Comparison of ENCODE assay signal across 20 mouse cellular contexts in genomic region chr14:22643494-22643893, GRCm38 (mm10).
"Had no signal": no experiment of that assay in that cellular context is flagged by ENCODE, and none has a peak within 500 bp of the region (broad histone marks: within the 10 kb centered on the region; RNA-seq: fewer than 3 reads in every experiment).

No protein-coding gene starts in this region.

- H3K4me2 ChIP-seq: liver, embryonic 15.5 days; lung, embryonic 14.5 days; midbrain, embryonic 11.5 days; midbrain, embryonic 13.5 days; midbrain, embryonic 15.5 days; neural tube, embryonic 13.5 days; neural tube, embryonic 15.5 days had no signal

- H3K9ac ChIP-seq: liver, embryonic 15.5 days; liver, postnatal 0 days; lung, embryonic 14.5 days; midbrain, embryonic 13.5 days; midbrain, embryonic 15.5 days; neural tube, embryonic 13.5 days; neural tube, embryonic 15.5 days had no signal

- H3K27me3 ChIP-seq: liver, embryonic 15.5 days; megakaryocyte, embryonic 14.5 days; midbrain, embryonic 13.5 days; midbrain, embryonic 15.5 days; neural tube, embryonic 13.5 days; neural tube, embryonic 15.5 days had no signal

- H3K36me3 ChIP-seq: liver, embryonic 15.5 days; midbrain, embryonic 13.5 days; midbrain, embryonic 15.5 days; neural tube, embryonic 13.5 days; neural tube, embryonic 15.5 days had no signal

- ATAC-seq: liver, postnatal 0 days; midbrain, embryonic 13.5 days; midbrain, embryonic 15.5 days had no signal

- H3K4me1 ChIP-seq: liver, embryonic 15.5 days; midbrain, embryonic 13.5 days; midbrain, embryonic 15.5 days; neural tube, embryonic 15.5 days had no signal

- H3K27ac ChIP-seq: liver, embryonic 15.5 days; macrophage; midbrain, embryonic 13.5 days; midbrain, embryonic 15.5 days; neural tube, embryonic 13.5 days; neural tube, embryonic 15.5 days had no signal

- H3K4me3 ChIP-seq: liver, embryonic 15.5 days; megakaryocyte, embryonic 14.5 days; midbrain, embryonic 13.5 days; midbrain, embryonic 15.5 days; neural tube, embryonic 13.5 days; neural tube, embryonic 15.5 days had no signal

- H3K9me3 ChIP-seq: liver, embryonic 15.5 days; midbrain, embryonic 13.5 days; midbrain, embryonic 15.5 days; neural tube, embryonic 13.5 days; neural tube, embryonic 15.5 days had no signal

- DNase-seq: liver, postnatal 0 days; lung, embryonic 14.5 days; lung, postnatal 14 days; lung, postnatal 36 days; retina, postnatal 1 day; right cerebral cortex, adult 18-20 months; right cerebral cortex, postnatal 25 days; right cerebral cortex, postnatal 4 days; spleen, adult 18-20 months; thymus, adult 18-20 months; thymus, postnatal 14 days; thymus, postnatal 36 days had no signal
